Mouse (Mus musculus): ENCODE results near the gene Pzp. TPM values are rescaled to one million over a fixed set of nuclear protein-coding genes. Genes with fewer than 3 reads are reported as not detected.

The Pzp gene
- polyA plus RNA-seq, 1 experiment from 2014 or later, result 1,400 TPM

DNA sequence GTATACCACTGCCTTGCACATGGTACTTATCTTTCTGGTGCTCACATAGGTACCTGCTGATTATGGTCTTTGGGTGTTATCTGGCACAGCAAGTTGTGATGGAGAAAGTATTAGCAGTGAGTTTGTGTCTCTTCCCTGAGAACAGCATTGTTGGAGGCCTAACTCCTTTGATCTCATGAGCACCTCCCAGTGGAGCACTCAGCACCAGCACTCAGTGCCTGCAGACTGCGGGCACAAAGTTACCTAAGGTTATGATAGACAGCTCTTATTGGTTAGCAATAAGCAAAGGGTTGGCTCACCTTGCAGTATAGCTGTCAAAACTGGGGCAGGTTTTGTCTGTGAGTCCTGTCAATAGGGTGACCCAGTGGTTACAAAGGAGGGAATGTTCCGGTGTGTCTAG, 86.3 kb downstream of the Pzp start:
- no peak overlapping the region for H3K4me3 ChIP-seq (ENCODE audit: low read depth, low read length)
- DNase-seq, result no peak
- TF ChIP-seq EP300 (IDR thresholded peaks at IDR 0.05; ENCODE audit: low read depth) (no peak), CTCF (IDR thresholded peaks at IDR 0.05; ENCODE audit: low read depth) (peak; percentile 25; the same call in 1 of the 2 replicates)
- no peak overlapping the region for H3K4me2 ChIP-seq (ENCODE audit: low read depth, low read length)
- H3K9ac ChIP-seq (replicated peaks), result no peak overlapping the region
- H3K27ac ChIP-seq (ENCODE audit: low read depth), result no peak overlapping the region
- no peaks in the 10 kb centered on the region for H3K9me3 ChIP-seq (ENCODE audit: low read length)
- peaks cover 21% of the 10 kb centered on the region for H3K4me1 ChIP-seq (ENCODE audit: insufficient read depth)
- H3K27me3 ChIP-seq (ENCODE audit: insufficient read depth, low read length), result no peaks in the 10 kb centered on the region
- WGBS (ENCODE audit: insufficient replicate concordance), result 78% methylated on average over 2 of the region's 2 CpGs
- peaks cover 7% of the 10 kb centered on the region; the same call in 1 of the 2 replicates for H3K36me3 ChIP-seq (replicated peaks; ENCODE audit: insufficient read depth, low read length)
- no peak for ATAC-seq

DNA sequence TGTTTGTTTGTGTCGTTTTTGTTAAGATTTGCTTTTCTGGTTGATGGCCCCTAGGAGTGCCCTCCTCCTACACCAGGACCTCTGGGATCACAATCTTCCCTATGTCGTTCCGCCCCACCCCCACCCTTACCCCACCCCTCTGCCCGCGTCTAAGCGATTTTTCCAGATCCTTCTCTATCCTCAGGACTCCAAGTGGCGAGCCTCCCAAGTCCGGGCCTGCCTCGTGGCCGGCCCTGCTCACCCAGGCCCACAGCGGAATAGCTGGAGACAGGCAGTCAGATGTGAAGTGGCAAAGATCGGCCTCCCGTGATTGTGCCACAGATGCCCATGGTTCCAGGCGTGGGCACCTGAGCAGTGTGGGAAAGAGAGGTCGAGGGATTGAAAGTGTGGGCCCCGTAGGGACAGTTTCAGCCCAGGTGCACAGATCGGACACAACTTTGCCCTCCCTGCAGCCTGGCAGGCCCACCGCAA, 87.6 kb downstream of the Pzp start:
- H3K27ac ChIP-seq (ENCODE audit: low read depth), result no peak overlapping the region
- DNase-seq (no peak), ATAC-seq (peak; percentile 9)
- H3K27me3 ChIP-seq (ENCODE audit: insufficient read depth, low read length), result no peaks in the 10 kb centered on the region
- H3K36me3 ChIP-seq (replicated peaks; ENCODE audit: insufficient read depth, low read length), result peaks cover 18% of the 10 kb centered on the region
- TF ChIP-seq EP300 (IDR thresholded peaks at IDR 0.05; ENCODE audit: low read depth), result no peak
- no peak for TF ChIP-seq CTCF (IDR thresholded peaks at IDR 0.05; ENCODE audit: low read depth)
- H3K9me3 ChIP-seq (ENCODE audit: low read length), result no peaks in the 10 kb centered on the region
- peak overlapping the region; percentile 83 for H3K4me3 ChIP-seq (ENCODE audit: low read depth, low read length)
- WGBS (ENCODE audit: insufficient replicate concordance), result 22% methylated on average over 18 of the region's 18 CpGs
- peak overlapping the region; percentile 91 for H3K4me2 ChIP-seq (ENCODE audit: low read depth, low read length)
- H3K9ac ChIP-seq (replicated peaks), result peak overlapping the region; percentile 77
- H3K4me1 ChIP-seq (ENCODE audit: insufficient read depth), result peaks cover 23% of the 10 kb centered on the region

DNA sequence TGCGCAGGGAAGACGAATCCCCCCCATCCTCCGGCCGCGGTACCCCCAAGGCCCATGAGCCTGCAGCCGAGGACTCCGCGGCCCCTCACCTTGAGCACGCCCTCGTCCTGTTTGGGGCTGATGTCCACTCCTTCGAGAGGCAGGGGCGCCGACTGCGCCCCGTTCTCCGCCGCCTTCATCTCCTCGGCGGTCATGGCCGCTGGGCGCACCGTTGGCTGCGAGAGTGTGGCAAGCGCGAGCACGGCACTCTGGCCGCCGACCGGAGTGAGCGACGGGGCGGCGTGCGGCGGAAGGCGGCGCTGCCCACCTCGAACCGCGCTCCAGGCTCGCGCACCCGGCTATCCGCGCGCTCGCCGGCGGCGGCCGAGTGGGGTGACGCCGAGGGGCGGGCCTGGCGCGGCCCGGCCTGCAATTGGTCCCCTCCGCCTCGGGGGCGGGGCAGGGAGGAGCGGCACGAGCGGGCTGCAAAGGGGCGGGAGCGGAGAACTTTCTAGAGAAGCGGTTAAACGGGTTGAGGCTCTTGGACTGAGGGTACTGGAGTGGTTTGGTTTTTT, 88.1 kb downstream of the Pzp start, which contains the start of gene Fkbp4:
TSS of gene Fkbp4 (minus strand) at position 361 of the 554 bp plus-strand sequence.
- H3K27ac ChIP-seq (ENCODE audit: low read depth), result peak within 1 kb of the TSS; percentile 79
- ATAC-seq, result peak; percentile 93
- peak within 1 kb of the TSS; percentile 77 for H3K9ac ChIP-seq (replicated peaks)
- peak within 1 kb of the TSS; percentile 91 for H3K4me2 ChIP-seq (ENCODE audit: low read depth, low read length)
- H3K27me3 ChIP-seq (ENCODE audit: insufficient read depth, low read length), result no peaks in the 10 kb centered on the region
- peak within 1 kb of the TSS; percentile 83 for H3K4me3 ChIP-seq (ENCODE audit: low read depth, low read length)
- peak; percentile 94 for DNase-seq
- H3K4me1 ChIP-seq (ENCODE audit: insufficient read depth), result peaks cover 23% of the 10 kb centered on the region
- 1% methylated on average over 64 of the region's 67 CpGs for WGBS (ENCODE audit: insufficient replicate concordance)
- H3K36me3 ChIP-seq (replicated peaks; ENCODE audit: insufficient read depth, low read length), result peaks cover 23% of the 10 kb centered on the region
- no peaks in the 10 kb centered on the region for H3K9me3 ChIP-seq (ENCODE audit: low read length)
- peak; percentile 24 for TF ChIP-seq CTCF (IDR thresholded peaks at IDR 0.05; ENCODE audit: low read depth)
- TF ChIP-seq EP300 (IDR thresholded peaks at IDR 0.05; ENCODE audit: low read depth), result no peak

DNA sequence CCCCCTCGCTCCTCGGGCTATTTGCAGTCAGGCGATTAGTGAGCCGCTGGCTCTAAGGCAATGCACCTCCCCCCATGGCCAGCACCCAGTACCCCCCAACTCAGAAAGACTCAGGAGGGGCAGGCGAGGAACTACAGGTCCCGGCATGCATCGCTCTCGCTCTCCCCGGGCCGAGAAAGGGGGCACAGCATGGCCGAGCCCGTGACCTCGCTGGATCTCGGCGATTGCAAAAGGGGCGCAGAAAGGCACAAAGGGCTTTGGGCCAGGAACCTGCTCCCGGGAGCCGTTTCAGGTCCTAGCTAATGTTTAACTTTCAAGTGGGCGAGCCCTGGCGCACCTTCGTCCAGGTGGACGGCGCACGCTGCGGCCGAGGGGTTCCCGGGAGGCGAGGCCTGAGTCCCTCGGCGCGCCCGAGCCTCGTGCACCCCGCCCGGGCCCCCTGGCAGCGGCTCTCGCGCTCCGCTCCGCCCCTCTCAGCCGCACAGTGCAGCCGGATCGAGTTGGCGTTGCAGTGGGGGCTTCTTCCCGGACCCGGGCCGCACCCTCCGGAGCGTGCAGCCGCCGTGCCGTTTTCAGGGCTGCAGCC, 88.7 kb downstream of the Pzp start:
- H3K4me3 ChIP-seq (ENCODE audit: low read depth, low read length), result peak overlapping the region; percentile 83
- peak overlapping the region; percentile 91 for H3K4me2 ChIP-seq (ENCODE audit: low read depth, low read length)
- TF ChIP-seq CTCF (IDR thresholded peaks at IDR 0.05; ENCODE audit: low read depth) (no peak), EP300 (IDR thresholded peaks at IDR 0.05; ENCODE audit: low read depth) (no peak)
- peak overlapping the region; percentile 79 for H3K27ac ChIP-seq (ENCODE audit: low read depth)
- peak; percentile 85 for DNase-seq
- peak; percentile 77 for ATAC-seq
- peak overlapping the region; percentile 77 for H3K9ac ChIP-seq (replicated peaks)
- H3K9me3 ChIP-seq (ENCODE audit: low read length), result no peaks in the 10 kb centered on the region
- WGBS (ENCODE audit: insufficient replicate concordance), result under 1% methylated on average over 50 of the region's 52 CpGs
- H3K36me3 ChIP-seq (replicated peaks; ENCODE audit: insufficient read depth, low read length), result peaks cover 29% of the 10 kb centered on the region
- H3K4me1 ChIP-seq (ENCODE audit: insufficient read depth), result peaks cover 23% of the 10 kb centered on the region
- H3K27me3 ChIP-seq (ENCODE audit: insufficient read depth, low read length), result no peaks in the 10 kb centered on the region

DNA sequence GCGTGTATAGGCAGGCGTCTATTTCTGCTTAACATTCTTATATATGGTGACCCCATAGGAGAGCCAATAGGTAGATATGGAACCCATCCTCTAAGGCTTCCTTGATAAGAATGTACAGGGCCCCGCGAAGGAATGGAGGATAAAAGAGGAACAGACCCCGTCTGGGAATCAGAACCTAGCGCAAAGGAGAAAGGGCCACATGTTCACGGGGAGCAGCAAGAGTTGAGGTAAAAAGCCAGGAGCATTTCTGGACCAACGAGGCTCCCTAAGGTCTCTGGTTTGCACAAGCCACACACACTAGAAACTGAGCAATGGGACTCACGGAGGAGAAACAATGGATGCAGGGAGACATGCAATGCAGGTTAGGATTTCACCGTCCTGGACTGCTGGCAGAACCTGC, 89.2 kb downstream of the Pzp start:
- Histone ChIP-seq H3K9me3 (ENCODE audit: low read length) (no peaks in the 10 kb centered on the region), H3K9ac (replicated peaks) (peak overlapping the region; percentile 77), H3K4me3 (ENCODE audit: low read depth, low read length) (peak overlapping the region; percentile 83), H3K4me1 (ENCODE audit: insufficient read depth) (peaks cover 23% of the 10 kb centered on the region), H3K27ac (ENCODE audit: low read depth) (peak overlapping the region; percentile 79), H3K36me3 (replicated peaks; ENCODE audit: insufficient read depth, low read length) (peaks cover 34% of the 10 kb centered on the region), H3K27me3 (ENCODE audit: insufficient read depth, low read length) (no peaks in the 10 kb centered on the region), H3K4me2 (ENCODE audit: low read depth, low read length) (peak overlapping the region; percentile 91)
- no peak for TF ChIP-seq CTCF (IDR thresholded peaks at IDR 0.05; ENCODE audit: low read depth)
- TF ChIP-seq EP300 (IDR thresholded peaks at IDR 0.05; ENCODE audit: low read depth), result no peak
- WGBS (ENCODE audit: insufficient replicate concordance), result 4% methylated on average over 10 of the region's 10 CpGs
- ATAC-seq, result no peak; the same call in 1 of the 2 replicates
- DNase-seq, result no peak

DNA sequence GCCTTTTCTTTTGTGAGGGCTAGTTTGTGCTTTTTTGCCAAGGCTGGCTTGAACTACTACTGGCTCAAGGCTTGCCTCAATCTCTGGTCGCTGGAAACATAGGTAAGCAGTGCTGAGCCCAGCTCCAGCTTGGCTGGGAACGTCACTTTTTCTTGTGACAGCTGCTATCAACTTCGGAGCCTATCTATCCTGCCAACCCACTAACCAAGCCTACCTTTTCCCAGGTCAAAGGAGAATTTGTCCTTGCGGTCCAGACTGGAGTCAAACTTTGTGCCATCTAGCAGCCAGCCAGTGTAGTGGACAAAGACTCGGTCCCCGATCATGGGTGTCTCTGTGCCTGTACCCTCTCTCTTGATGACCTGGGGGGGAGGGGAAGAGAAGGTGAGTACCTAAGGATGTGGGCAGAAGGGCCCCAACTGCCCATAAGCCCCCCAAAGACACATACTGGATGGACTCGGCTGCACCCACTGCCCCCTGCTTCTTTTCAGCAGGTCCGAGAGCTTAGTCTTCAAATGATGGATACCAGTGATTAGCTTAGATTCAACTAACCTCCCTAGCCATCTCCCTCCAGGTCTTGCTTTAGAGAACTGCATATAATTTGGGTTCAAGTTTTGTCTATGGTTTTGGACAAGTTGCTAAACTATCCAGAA, 90.0 kb downstream of the Pzp start:
- no peak for DNase-seq

More for the DNA sequence above, 90.0 kb downstream of the Pzp start:
- no peak for ATAC-seq
- H3K4me2 ChIP-seq (ENCODE audit: low read depth, low read length), result peak overlapping the region; percentile 91
- H3K9me3 ChIP-seq (ENCODE audit: low read length), result no peaks in the 10 kb centered on the region
- WGBS (ENCODE audit: insufficient replicate concordance), result 73% methylated on average over 8 of the region's 8 CpGs
- H3K27me3 ChIP-seq (ENCODE audit: insufficient read depth, low read length), result no peaks in the 10 kb centered on the region
- peaks cover 23% of the 10 kb centered on the region for H3K4me1 ChIP-seq (ENCODE audit: insufficient read depth)
- TF ChIP-seq EP300 (IDR thresholded peaks at IDR 0.05; ENCODE audit: low read depth) (no peak), CTCF (IDR thresholded peaks at IDR 0.05; ENCODE audit: low read depth) (no peak)
- H3K4me3 ChIP-seq (ENCODE audit: low read depth, low read length), result no peak overlapping the region; the same call in 1 of the 2 replicates
- peaks cover 40% of the 10 kb centered on the region for H3K36me3 ChIP-seq (replicated peaks; ENCODE audit: insufficient read depth, low read length)
- H3K27ac ChIP-seq (ENCODE audit: low read depth), result no peak overlapping the region
- H3K9ac ChIP-seq (replicated peaks), result no peak overlapping the region

Data from liver, postnatal 0 days (tissue).